Mouse (Mus musculus) 3T3-L1 (cell line): ENCODE results near the gene Ttc32.

Source experiments
- DNase-seq: peaks from one replicate; pipeline ENCODE4 v3.0.0-alpha.2; 2015; ENCODE audit warnings: low read depth, low spot score

Gene Ttc32

GRCm38 (mm10) chr12:9044666-9045065 is 14.9 kb downstream of the Ttc32 start:
- no peak for DNase-seq

- DNase-seq, result no peak
These were observed 16.9 kb downstream of the Ttc32 start for GRCm38 (mm10) chr12:9046674-9047073.

GRCm38 (mm10) chr12:9048090-9048489 is 18.3 kb downstream of the Ttc32 start:
- no peak for DNase-seq

GRCm38 (mm10) chr12:9050824-9051223 is 21.0 kb downstream of the Ttc32 start:
- no peak for DNase-seq

GRCm38 (mm10) chr12:9052075-9052829 is 22.5 kb downstream of the Ttc32 start:
- DNase-seq, result peak; percentile 91

- no peak for DNase-seq
These were observed 23.5 kb downstream of the Ttc32 start for GRCm38 (mm10) chr12:9053345-9053744.

- DNase-seq, result no peak
These were observed 24.2 kb downstream of the Ttc32 start for GRCm38 (mm10) chr12:9054012-9054411.

- no peak for DNase-seq
These were observed 25.5 kb downstream of the Ttc32 start for GRCm38 (mm10) chr12:9055269-9055668.

GRCm38 (mm10) chr12:9059502-9059901 is 29.7 kb downstream of the Ttc32 start:
- no peak for DNase-seq

GRCm38 (mm10) chr12:9059965-9060364 is 30.2 kb downstream of the Ttc32 start:
- DNase-seq, result no peak

- DNase-seq, result no peak
These were observed 33.8 kb downstream of the Ttc32 start for GRCm38 (mm10) chr12:9063611-9064010.

- no peak for DNase-seq
These were observed 41.3 kb downstream of the Ttc32 start for GRCm38 (mm10) chr12:9071058-9071457.

- DNase-seq, result no peak
These were observed 41.7 kb downstream of the Ttc32 start for GRCm38 (mm10) chr12:9071493-9071892.

GRCm38 (mm10) chr12:9077554-9078125 is 47.8 kb downstream of the Ttc32 start:
- no peak for DNase-seq

GRCm38 (mm10) chr12:9090226-9090625 is 60.4 kb downstream of the Ttc32 start:
- DNase-seq, result peak; percentile 88
